Mouse (Mus musculus): ENCODE results near the gene Slc45a1.

Slc45a1 gene

DNA sequence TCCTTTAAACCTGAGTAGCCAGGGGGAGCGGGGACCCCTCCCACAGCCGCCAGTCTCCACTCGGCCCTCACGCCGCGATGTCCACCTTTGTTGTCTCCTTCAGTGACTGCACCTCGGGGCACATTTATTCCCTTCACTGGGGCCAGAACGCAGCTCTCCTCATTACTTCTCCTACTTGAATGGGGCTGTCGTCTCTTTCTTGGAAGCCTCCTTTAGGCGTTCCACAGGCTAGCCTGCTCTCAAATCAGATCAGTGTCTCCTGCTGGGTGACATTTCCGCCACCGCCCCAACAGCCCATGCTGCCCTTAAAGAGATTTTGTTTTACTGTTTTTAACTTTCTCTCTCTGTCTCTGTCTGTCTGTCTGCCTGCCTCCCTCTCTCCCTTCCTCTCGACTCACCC is 9.9 kb upstream of the Slc45a1 start:
- DNase-seq (ENCODE audit: inconsistent age in 2 of 2, low spot score in 1 of 2): no peak

- peak in 1 of 2 experiments; percentile 56 for DNase-seq (ENCODE audit: inconsistent age in 2 of 2, low spot score in 1 of 2)
Observed at GRCm38 (mm10) chr4:150659926-150660610, 8.1 kb upstream of the Slc45a1 start.

GRCm38 (mm10) chr4:150656504-150656903 is 4.5 kb upstream of the Slc45a1 start:
- DNase-seq (ENCODE audit: inconsistent age in 2 of 2, low spot score in 1 of 2): peak in 1 of 2 experiments; percentile 62

DNA sequence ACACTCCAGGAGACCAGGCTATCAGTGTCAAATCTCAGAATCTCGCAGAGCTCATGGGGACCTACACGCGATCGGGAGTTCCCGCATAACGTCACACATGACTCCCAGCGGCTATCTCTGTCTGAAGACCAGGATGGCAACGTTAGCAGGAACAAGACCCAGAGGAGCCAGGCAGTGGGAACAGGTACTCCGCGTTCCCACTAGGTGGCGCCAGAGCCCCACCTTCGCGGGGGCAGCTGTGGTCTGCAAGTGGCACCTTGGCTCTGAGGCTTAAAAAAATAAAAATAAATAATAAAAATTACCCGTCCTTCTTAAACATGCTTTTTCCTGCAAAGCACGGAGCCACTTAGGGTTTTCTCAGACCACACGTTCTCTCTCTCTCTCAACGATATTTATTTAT is 4.0 kb upstream of the Slc45a1 start:
- DNase-seq (ENCODE audit: inconsistent age in 2 of 2, low spot score in 1 of 2): peak; percentile 86 to 94

DNA sequence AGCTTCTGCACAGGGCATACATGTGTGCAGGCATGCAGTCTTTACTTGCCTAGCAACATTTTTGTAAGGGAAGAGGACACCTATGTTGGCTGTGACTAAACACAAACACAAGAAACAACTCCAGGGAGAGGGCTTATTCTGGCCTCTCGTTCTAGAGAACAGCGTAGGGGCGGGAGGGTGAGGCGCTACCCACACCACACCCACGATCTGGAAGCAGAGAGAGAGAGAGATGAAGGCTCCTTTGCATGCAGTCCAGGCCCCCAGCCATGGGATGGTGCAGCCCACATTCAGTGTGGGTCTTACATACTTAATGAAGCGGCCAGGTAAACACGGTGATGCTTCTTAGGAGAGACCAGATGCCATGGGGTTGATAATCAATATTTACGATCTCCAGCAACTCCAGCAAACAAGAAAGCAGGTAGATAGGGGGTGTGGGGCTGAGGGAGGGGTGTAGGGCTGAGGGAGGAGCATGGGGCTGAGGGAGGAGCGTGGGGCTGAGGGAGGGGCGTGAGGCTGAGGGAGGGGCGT is 1.2 kb upstream of the Slc45a1 start:
- no peak for DNase-seq (ENCODE audit: inconsistent age in 2 of 2, low spot score in 1 of 2)

GRCm38 (mm10) chr4:150649327-150649726 is 2.6 kb downstream of the Slc45a1 start:
- DNase-seq (ENCODE audit: inconsistent age in 2 of 2, low spot score in 1 of 2): no peak

DNA sequence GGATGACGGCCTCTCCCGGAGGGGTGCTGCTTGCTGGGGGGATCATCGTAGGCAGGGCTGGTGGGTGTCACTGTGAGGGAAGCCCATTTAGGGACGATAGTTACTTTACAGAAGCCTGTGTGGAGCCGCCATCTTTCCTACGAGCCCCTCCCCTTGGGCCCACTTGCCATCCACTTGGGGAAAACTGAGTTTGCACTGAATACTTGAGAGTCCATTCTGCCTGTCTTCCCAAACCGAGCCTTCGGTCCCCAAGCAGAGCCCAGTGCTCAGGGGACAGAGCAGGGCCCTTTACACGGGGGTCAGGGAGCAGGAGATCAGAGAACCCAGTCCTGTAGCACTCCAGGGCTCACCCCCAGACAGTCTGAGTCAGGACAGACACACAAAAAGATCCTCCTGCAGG is 7.7 kb downstream of the Slc45a1 start:
- DNase-seq (ENCODE audit: inconsistent age in 2 of 2, low spot score in 1 of 2): no peak

DNA sequence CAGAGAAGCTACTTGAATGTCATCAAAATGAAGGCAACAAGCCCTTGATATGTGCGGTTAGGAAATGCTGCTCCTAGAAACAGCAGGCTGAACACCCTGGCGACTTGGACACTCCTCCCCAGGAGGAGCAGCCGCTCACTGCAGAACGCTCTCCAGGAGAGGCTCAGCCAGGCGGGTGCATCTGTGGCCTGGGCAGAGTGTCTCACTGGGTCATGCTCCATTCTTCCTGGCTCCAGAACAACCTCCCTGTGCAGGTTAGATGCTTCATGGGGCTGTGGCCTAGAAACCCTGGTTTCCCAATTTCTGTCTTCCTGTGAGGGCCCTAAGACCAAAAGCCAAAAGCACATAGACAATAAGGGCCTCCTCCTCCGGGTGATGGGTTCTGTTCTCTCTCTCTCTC is 15.3 kb downstream of the Slc45a1 start:
- no peak for DNase-seq (ENCODE audit: inconsistent age in 2 of 2, low spot score in 1 of 2)

DNA sequence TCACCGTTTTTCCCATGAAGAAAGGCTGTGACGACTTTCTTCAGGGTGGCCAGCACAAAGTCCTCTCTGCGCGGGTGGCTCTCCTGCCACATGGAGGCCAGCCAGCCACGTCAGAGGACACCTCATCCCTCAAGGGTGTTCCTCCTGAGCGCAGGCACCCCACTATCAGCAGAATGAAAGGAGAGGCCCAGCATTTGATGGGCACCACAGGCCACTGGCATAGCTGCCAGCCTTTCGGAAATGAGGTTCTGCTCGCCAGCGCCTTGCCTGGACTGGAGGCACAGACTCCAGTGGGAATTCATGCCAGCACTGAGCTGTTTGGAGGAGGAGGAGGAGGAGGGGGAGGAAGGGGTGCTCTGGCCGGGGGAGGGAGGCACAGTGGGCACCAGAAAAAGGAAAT is 16.4 kb downstream of the Slc45a1 start:
- no peak for DNase-seq (ENCODE audit: inconsistent age in 2 of 2, low spot score in 1 of 2)

DNA sequence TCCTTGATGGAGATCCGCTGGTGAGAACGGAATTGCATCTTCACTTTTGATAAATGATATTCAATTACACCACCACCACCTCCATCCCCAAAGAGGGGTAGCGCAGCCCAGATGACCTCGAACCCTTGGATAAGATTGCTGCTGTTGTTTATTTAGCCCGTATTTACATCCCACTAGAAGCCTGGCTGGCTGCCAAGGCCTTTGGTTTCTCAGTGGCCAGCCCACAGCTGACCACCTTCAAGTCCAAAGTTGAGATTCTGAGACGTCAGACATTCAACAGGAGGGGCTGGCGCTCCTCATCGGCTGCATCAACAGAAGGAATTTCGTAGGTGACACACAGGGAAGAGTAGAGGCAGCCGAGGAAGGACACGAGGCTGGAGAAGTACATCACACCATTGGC is 22.7 kb downstream of the Slc45a1 start:
- DNase-seq (ENCODE audit: inconsistent age in 2 of 2, low spot score in 1 of 2): peak in 1 of 2 experiments; percentile 44

- peak; percentile 68 to 89 for DNase-seq (ENCODE audit: inconsistent age in 2 of 2, low spot score in 1 of 2)
Observed at GRCm38 (mm10) chr4:150625951-150626732, 25.8 kb downstream of the Slc45a1 start.

- peak; percentile 77 to 91 for DNase-seq (ENCODE audit: inconsistent age in 2 of 2, low spot score in 1 of 2)
Observed at GRCm38 (mm10) chr4:150625425-150625824, 26.5 kb downstream of the Slc45a1 start.

- DNase-seq (ENCODE audit: inconsistent age in 2 of 2, low spot score in 1 of 2): peak in 1 of 2 experiments; percentile 52
Observed at GRCm38 (mm10) chr4:150624933-150625332, 27.0 kb downstream of the Slc45a1 start.

GRCm38 (mm10) chr4:150624214-150624823 is 27.7 kb downstream of the Slc45a1 start:
- DNase-seq (ENCODE audit: inconsistent age in 2 of 2, low spot score in 1 of 2): peak in 1 of 2 experiments; percentile 56

DNA sequence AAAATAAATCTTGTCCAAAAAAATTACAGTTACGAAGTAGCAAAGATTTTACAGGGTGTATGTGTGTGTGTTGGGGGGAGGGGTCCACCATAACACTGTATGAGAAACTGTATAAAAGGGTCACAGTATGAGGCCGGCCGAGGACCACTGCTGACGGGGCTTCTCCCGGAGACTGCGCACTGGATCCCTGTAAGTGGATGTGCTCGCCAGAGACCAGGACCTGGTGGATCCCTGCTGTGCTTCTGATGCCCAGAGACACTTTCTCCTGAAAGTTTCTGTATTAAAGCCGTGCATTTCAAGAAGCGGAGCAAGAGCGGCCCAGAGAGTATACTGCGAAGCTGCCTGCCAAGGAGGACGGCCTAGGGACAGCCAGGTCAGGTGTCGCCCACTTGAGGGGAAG is 29.3 kb downstream of the Slc45a1 start:
- peak in 1 of 2 experiments; percentile 30 for DNase-seq (ENCODE audit: inconsistent age in 2 of 2, low spot score in 1 of 2)

DNA sequence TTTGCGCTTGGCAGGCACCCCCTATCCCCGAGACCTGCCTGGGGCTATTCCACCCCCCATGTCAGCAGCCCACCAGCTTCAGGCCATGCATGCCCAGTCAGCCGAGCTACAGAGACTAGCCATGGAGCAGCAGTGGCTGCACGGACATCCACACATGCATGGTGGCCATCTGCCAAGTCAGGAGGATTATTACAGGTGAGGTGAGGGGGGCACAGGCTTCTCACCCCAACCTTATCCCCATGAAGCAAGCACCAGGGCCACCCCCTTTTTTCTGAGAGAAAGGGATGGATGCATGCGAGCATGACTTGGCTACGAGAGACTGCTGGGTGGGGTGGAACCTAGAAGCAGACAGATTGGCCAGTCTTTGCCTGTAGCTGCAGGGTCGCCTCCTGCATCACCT is 33.0 kb downstream of the Slc45a1 start:
- DNase-seq (ENCODE audit: inconsistent age in 2 of 2, low spot score in 1 of 2): no peak

- DNase-seq (ENCODE audit: inconsistent age in 2 of 2, low spot score in 1 of 2): no peak
Observed at GRCm38 (mm10) chr4:150616841-150617240, 35.1 kb downstream of the Slc45a1 start.

DNA sequence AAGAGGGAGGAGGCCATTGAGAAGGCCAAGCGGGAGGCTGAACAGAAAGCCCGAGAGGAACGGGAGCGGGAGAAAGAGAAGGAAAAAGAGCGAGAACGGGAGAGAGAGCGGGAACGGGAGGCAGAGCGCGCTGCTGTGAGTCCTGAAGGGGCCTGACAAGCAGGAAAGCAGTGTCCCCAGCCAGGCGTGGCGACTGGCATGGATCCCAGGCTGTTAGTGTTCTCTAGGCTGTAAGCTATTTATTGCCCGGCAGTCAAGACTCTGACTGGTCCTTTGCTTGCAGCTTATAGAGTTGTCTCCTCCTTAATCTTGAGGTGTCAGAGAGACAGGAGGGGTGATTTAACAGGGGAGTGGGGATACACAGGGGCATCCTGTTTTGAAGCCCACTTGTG is 35.9 kb downstream of the Slc45a1 start:
- DNase-seq (ENCODE audit: inconsistent age in 2 of 2, low spot score in 1 of 2): no peak

DNA sequence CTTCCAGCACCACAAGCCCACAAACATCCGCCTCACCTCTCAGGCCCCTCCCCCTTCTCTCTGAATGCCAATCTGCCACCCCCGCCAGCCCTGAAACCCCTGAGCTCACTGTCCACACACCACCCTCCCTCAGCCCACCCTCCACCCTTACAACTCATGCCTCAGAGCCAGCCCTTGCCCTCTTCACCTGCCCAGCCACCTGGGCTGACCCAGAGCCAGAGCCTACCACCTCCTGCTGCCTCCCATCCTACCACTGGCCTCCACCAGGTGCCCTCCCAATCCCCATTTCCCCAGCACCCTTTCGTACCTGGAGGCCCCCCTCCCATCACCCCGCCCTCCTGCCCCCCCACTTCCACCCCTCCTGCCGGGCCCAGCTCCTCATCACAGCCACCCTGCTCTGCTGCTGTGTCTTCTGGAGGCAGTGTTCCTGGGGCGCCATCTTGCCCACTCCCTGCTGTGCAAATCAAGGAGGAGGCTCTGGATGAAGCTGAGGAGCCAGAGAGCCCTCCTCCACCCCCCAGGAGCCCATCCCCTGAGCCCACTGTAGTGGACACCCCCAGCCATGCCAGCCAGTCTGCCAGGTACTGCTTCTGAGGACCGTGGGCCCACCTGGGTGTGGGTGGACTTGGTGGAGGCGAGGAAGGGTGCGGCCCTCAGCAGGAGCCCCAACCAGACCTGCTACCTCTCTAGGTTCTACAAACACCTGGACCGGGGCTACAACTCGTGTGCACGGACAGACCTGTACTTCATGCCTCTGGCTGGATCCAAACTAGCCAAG is 36.5 kb downstream of the Slc45a1 start:
- no peak for DNase-seq (ENCODE audit: inconsistent age in 2 of 2, low spot score in 1 of 2)

DNA sequence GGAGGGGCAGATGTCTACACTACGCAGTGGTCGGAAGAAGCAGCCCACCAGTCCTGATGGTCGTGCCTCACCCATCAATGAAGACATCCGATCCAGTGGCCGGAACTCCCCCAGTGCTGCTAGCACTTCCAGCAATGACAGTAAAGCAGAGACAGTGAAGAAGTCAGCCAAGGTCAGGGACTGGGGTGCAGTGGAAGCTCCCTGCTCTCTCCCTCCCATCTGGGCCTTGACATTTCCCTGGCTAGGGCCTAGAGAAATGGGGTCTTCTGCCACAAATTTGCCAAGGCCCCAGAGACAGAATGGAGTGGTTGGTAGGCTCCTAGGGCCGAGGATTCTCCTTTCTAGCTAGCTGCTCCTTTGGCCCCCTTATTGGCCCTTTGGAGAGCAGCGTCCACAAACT is 38.3 kb downstream of the Slc45a1 start:
- peak; percentile 55 to 79 for DNase-seq (ENCODE audit: inconsistent age in 2 of 2, low spot score in 1 of 2)

- DNase-seq (ENCODE audit: inconsistent age in 2 of 2, low spot score in 1 of 2): no peak
Observed at GRCm38 (mm10) chr4:150608670-150609069, 43.3 kb downstream of the Slc45a1 start.

All from adrenal gland, adult (tissue).